Mouse (Mus musculus) retina, embryonic 14.5 days (tissue): ENCODE data around the gene Cfap43.

Source experiments
- DNase-seq: peaks from one replicate; pipeline ENCODE4 v3.0.0-alpha.2; 2015; ENCODE audit warnings: low spot score

Cfap43 gene

DNA sequence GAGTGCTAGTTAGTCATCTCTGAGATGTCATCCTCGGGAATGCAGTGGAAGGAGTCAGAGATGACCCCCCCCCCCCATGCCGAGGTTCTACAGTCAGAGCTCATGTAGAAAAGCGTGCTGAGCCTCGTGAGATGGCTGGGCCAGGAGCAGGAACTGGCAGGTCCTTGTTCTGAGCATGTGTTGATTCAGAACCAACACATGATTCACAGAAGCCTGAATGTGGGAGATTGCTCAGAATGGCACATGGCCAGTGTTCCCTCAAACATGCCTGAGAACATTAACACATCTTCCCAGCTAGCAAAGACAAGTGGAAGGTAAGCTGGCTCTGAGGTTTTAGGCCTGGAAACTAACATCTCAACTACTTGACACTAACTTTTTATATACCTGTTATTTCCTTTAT lies 208.7 kb downstream of the Cfap43 start:
- DNase-seq, result no peak

GRCm38 (mm10) chr19:47705772-47706309 lies 213.2 kb downstream of the Cfap43 start:
- no peak for DNase-seq

- DNase-seq, result no peak
Measured at GRCm38 (mm10) chr19:47705080-47705771, 213.9 kb downstream of the Cfap43 start.

DNA sequence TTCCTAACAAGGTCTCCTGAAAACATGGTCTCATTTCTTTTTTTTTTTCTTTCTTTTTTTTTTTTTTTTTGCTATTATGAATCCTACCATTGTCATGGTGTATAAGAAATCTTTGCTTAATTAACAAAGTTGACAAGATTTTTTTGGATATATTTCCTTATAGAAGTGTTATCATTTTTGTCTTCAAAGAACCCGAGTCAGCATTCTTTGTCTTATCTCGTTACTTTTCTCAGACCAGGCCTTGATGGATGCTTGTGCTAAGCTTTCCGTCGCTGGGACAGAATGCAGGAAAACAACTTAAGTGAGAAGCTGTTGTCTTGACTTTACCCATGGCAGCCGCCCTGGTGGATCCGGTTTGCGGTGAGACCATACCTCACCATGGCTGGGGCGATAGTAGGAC lies 218.6 kb downstream of the Cfap43 start:
- no peak for DNase-seq

DNA sequence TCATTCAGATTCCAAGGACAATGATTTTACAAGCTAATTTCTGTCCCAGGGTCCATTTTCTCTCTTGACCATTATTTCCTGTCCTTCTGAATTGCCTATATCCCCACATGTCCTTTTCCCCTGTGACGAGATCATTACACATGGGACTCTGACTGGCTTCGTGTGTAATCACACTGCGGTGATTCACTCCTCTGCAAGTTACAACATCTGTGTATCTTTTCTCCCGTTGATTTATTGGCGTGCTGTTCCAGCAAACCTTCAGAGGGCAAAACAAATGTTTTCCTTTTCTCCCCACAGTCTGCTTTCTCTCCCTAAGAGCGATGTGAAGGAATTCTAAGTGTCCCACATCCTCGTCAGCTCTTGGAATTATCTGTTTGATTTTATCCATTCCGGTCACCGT lies 219.3 kb downstream of the Cfap43 start:
- DNase-seq, result no peak

GRCm38 (mm10) chr19:47698266-47698665 lies 220.8 kb downstream of the Cfap43 start:
- DNase-seq, result no peak

DNA sequence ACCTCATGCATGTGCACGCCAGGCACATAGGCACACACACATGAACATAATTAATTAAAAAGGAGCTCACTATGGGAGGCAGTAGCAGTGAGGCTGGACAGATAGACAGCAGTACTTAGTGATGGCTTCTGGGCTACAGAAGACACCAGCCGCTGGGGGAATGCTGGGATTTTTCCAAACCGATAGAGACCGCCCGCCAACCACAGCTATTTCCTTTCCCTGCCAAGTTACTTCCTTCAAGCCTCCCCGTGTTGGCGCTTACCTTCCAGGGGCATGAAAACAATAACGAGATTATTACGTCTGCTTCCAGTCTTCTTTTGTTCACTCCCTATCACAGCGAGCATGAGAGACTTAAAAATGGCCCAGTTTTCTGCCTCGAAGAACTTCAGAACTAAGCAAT lies 222.0 kb downstream of the Cfap43 start:
- DNase-seq, result no peak

GRCm38 (mm10) chr19:47696411-47696810 lies 222.7 kb downstream of the Cfap43 start:
- no peak for DNase-seq

DNA sequence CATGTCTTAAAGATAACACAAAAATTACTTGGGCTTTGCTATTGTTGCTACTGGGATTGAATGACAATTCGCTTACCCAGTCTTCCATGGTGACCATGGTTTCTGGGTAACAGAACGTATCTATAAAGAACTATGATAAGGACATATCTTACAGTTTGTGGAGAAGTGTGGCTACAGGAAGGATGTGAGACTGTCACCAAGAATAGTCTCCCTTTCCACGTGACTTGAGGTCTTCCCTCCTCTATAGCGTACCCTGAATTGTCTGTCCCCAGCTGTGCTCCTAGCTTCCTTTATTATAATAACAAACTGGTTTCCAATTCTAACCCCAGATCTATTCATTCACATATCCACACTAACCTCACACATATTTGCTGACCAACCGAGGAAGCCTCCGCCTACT lies 223.4 kb downstream of the Cfap43 start:
- DNase-seq, result no peak

GRCm38 (mm10) chr19:47691994-47692393 lies 227.1 kb downstream of the Cfap43 start, which contains the start of gene Col17a1:
Gene Col17a1, minus strand, starts transcription at chr19:47692094.
- no peak for DNase-seq

DNA sequence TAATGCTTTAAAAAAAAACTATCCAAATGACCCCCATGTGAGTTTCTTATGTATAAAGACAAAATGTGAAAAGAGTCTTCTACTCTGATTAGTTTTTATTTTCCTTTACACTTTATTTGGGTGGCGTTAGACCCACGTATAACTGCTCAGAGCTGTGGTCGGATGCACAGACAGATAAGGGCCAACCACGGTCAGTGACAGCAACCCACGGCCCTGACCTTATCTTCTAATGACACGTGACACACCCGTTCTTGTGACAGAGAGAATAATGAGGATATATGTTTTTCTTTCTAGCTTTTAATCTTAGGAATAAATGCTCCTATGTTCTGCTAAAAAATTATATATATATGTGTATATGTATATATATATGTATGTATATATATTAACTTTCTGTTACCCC lies 229.5 kb downstream of the Cfap43 start:
- no peak for DNase-seq
